Mouse (Mus musculus): ENCODE data around the gene Rrp12.

GRCm38 (mm10) chr19:41906311-41907078, 10.5 kb upstream of the Rrp12 start:
- TF ChIP-seq ZNF384 (IDR thresholded peaks at IDR 0.05; ENCODE audit: low read depth, low read length) (no peak), MAFK (IDR thresholded peaks at IDR 0.05; ENCODE audit: insufficient read depth, low read depth, low read length) (no peak)

All from ES-E14 (cell line).